Mouse (Mus musculus): ENCODE results near the gene Nol10.

- TF ChIP-seq CTCF (IDR thresholded peaks at IDR 0.05; ENCODE audit: extremely low read depth, insufficient read depth, low read length) (no peak), POLR2A (IDR thresholded peaks at IDR 0.05; ENCODE audit: extremely low read depth, insufficient read depth, low read length) (no peak)
These were observed 82.9 kb downstream of the Nol10 start for GRCm38 (mm10) chr12:17431166-17431565.

All from cortical plate, adult 2 months (tissue).